Mouse (Mus musculus) fat pad, adult 2 months (tissue): ENCODE measurements at regions not wholly inside any gene's neighbourhood (a gene's known extent, or its start where the extent isn't known, plus 50 kb on each side); places are given as distances from the start of the nearest gene placed in this dataset.
"Not testable (repeated sequence)": the region's sequence is repeated elsewhere in the genome, so short reads cannot be mapped to it uniquely, and the experiment has no call there.

Experiments
- DNase-seq: peaks from one replicate; pipeline ENCODE4 v3.0.0-alpha.2; 2011; ENCODE audit warnings: low read depth, low spot score; ENCODE audit errors: extremely low read depth

DNA sequence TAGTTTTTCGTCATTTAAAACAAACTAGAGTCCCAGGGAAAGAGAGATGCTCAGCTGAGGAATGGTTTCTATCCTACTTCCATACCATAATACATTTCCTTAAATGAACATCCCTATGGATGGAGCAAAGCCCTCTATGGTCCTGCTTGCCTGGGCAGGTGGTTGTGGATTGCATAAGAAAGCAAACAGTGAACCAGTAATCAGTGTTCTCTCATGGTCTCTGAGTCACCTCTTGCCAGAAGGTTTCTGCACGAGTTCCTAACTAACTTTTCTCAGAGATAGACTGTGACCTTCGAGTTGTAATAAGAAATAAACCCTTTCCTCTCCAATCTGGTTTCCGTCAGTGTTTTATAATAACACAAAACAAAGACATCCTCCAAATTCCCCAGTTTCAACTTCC is 62.9 kb upstream of the Bet1 start:
- DNase-seq = no peak

DNA sequence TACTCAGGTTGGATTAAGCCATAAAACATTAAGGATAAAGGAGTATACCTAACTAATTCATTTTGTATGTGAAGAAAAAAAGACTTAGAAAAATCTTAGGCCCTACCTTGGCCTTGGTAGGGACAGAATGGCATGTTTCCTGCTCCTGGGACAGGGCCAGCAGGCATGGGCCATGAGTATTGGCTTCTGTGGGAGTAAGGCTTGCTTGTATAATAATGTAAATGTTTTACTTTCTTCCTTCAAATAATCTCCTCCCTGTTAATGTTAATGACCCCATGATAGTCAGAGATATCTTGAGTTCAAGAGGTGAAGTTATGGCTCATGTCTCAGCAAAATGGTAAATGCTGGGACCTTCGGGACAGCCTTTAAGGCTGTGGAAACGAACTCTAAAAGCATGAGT is 71.5 kb upstream of the Bet1 start:
- no peak for DNase-seq

DNA sequence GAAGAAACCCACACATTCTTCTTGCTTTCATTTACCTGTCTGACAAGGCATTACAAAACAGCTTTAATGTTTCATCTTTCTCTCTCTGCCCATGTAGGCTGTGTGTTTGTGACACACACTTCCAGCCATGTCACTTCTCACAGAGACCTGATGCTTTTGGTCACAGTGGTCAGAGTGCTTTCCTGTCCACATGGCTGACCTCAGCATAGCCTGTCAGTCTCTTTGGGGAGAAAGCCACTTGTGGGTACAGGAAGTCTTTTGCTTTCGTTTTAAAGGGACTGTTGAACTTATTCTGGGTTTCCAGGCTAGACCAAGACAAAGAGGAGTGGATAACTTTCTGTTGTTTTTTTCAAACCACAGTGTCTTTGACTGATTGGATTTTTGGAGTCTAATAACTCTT is 77.0 kb upstream of the Bet1 start:
- no peak for DNase-seq

DNA sequence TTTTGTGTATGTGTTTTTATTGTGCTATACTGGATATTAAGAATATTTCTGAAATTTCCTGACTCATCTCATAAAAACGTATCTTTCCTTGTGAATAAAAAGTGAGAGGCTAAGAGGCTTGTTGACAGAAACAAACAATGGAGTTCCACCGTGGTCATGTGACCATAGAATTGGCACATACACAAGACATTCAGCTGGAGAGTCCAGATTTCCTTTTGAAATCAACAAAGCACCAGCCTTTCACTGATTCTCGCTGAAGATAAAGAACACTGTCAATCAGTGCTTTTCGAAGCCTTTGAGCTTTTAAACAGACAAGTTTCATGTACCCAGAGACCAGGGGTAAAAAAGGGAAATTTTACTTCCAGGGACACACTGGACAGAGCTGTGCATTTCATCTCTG is 80.3 kb upstream of the Bet1 start:
- DNase-seq = no peak

DNA sequence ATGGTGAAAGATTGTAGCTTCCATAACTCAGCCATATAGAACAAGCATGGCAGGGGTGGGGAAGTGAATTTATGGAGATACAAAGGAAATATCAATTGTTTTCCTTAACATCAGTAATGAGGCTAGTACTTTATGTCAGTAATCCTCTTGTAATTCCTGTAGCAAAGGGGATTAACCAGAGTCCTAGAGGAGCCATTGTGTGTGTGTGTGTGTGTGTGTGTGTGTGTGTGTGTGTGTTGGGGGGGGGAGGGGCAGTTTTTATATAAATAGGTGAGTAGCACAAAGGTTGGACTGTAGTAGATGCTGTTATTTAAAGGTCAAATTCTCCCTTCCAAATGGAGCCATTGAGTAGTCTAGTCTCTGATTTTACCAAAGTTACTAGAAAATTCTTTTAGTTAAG is 81.0 kb upstream of the Bet1 start:
- DNase-seq = no peak

DNA sequence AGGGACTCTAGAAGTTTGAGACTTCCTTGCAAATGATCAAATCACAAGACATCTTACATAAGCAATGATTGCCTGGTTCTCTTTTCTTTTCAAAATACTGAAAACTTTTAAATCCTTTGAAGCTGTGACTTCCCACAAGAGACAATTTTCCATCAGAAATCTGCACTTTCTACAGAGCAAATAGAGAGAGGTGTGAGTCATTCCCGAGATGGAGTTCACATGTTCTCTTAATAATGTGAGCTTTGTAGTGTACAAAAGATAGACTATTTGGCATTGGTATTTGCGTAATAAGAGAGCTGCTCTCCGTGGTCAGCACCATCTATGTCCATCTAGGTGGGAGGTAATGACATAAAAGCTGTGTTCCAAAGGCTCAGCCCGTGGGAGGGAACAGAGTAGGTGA is 84.8 kb upstream of the Bet1 start:
- DNase-seq = no peak

DNA sequence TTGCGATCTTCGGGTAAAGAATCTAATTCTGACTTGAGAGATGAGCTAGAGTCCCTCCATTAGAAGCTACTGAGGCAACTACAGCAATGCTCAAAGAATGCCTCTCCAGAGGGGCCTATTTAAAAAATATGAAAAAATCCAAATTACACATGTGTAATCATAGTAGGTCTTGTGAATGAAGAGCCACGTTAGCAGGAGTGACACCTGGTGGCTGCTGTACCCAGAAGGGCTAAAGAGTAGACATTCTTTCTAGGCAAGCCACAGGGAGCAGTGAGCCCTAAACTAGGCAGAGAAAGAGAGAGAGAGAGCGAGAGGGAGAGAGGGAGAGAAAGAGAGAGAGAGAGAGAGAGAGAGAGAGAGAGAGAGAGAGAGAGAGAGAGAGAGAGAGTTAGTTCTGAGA is 100.9 kb upstream of the Bet1 start:
- DNase-seq = no peak

DNA sequence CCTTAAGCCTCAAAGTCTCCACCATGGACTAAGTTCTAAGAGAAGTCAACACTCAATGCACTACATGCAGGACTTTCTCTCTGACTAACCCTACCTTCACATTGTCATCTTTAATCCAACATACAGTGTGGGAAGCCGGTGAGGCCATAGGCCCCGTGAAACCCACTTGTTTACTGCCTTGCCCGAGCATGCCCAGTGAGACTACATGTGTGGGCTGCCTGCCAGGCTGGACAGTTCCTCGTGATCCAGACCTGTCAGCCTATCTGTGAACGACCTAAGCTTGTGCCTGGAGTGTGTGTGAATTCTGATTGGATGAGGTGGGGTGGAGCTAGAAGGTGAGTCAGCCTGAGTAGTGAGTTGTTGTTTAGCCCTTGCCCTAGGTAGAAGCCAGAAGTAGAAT is 104.2 kb upstream of the Bet1 start:
- not testable (repeated sequence) for DNase-seq

DNA sequence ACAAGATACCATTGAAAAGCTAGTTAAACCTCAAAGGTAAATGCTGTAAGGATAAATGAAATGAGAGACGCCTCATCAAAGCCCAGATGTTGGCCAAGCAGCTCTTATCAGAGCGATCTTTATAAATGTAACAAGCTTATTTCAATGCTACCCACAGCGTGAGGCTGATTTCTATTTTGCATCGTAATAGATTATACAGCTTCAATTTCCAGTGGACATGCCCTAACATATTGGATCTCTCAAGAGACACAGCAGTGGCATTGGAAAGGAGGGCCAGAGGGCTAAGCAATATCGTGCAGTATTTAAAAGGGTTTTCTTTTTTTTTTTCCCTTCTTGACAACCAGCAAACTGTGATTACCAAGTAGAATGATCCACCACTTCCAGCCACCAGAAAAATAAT is 106.5 kb upstream of the Bet1 start:
- DNase-seq = no peak

DNA sequence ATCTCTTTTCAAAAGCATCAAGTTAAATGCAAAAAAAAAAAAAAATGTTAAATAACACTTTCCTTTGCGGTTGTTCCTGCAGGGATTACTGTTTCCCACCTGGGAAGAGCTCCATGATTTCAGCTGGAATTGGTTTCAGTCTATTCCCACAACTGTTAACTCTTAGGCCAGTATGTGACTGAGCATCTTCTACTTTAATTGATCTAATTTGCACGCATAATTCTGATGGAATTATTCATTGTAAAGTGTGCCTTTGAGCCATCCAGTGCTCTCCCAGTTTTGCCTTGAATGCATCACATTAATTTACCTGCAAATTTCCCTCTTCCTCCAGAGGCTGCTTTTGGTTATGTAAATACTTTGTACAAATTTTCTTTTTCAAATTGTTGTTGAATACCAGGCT is 114.4 kb upstream of the Bet1 start:
- DNase-seq = no peak

DNA sequence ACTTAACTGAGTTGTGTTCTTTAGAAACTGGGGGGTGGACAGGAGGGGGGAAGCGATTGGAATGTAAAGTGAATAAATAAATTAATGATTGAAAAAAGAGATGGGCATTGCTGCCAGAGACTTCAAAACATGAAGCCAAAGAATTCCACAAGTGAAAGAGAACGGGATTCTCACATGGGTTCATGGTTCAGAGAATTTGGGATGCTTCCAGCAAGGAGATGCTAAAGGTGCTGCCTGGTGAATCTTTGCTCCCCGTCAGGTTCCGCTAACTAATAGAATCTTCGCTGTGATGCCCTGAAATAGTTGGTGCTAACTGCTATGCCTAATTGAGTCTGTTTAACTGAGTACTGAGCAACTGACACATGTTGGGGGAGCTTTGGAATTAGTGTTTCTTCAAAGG is 118.9 kb upstream of the Bet1 start:
- no peak for DNase-seq

DNA sequence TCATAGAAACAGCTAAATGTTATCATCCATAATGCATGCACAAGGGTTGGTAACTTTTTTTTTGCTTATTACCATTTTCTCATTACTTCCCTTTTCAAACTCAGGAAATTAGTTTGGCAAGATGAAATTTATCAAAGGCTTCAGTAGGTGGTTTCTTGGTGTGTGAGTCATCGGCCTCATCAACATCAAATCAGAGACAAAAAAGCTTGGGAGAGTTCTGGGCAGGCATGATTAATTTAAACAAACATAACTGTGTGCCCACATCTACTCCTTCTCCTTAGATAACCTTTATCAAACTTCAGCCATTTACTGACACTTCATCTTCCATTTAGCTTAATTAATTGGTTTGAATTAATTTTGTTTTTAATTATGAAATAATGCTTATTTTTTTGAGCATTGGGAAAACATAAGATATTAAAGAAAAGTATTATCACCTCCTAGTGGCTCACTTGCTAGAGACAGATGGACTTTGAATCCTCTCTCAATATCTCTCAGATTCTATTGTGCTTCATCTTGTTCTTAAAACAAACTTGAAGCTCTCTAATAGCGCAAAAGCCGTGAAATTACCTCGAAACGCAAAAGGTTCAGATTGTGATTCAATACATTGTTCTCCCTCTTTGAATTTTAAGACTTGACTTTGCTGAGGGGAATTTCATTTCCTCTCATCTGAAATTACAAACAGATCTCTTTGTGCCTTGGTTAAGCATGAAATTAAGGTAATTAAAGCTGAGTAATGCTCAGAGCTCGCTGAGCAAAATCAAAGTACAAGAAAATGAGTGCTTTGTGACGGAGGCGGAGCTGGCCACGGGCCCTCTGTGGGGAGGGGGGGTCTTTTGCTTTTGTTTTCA is 158.7 kb upstream of the Bet1 start:
- no peak for DNase-seq

DNA sequence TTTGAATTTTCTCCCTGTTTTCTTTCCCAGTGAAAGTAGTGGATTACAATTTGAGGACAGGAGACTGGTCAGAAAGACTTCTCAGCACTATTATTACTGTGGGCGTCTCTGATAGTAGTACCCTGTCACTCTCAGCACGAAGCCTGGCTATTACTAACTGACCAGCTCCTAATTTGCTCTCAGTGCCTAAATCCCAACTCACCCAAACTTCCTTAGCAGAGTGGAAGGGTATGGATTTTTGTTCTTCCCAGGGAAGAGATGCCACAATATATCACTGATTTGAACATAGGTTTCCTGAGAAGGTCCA is 159.3 kb upstream of the Bet1 start:
- DNase-seq = no peak

DNA sequence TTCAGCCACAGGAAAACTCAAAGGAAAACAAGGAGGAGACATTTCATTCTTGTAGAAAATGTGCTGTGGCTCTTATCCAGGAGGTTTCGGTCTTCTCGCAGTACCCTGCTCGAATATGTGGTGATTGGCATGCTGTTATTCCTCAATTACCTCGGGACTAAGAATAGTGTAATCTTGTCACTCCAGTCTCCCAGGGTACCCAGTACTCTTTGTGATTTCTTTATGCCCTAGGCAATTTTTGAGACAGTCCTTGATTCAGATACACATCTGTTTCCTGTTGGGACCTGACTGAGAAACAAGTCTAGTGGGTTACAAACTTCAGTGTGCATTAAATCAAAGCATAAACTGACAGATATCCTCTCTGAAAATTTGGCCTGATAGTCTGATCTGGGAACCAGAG is 189.8 kb upstream of the Bet1 start:
- DNase-seq = peak; percentile 36

DNA sequence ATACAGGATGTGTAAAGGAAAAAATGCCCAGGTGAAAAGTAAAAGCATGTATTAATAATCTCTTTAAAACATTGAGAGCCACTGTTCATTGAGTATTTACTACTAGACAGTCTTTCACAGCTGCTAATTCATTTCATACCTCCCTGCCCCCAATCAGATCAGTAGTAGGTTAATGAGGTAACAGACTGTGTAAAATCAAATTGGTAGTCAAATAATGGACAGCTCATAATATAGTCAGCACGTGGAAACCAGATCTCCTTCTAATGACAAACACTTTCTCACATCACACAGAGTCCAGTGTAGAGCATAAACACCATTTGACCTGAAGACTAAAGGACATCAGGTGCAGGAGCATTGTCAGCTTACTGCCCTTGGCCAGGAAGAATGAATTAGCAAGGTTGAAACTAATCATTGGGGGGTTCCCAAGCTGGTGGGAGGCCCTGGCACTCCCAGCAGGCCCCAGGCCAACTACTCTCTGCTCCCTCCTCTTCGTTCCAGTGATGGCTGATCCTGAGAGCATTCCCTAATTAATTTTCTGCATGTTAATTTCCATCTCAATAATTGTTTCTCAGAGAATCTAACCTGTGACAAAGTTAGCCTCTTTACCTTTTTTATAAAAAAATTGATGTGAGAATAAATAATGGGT is 190.6 kb upstream of the Bet1 start:
- no peak for DNase-seq

DNA sequence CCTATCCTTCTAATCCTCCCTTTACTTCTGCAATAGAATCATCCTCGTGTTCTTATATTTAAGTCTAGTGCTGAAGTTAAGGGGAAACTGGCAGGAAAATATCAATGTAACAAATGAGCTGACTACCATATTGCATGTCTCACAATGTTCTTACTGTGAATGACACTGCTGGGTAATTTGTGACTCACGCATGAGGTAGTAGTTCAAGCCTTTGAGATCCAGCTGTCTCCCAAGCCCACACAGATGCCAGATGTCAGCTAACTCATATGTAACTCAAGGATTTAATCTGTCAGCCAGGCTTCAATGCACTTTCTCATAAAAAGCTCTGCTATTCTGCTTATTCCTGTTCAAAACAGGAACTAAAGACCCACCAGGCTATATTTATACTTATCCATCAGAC is 204.6 kb upstream of the Bet1 start:
- no peak for DNase-seq

DNA sequence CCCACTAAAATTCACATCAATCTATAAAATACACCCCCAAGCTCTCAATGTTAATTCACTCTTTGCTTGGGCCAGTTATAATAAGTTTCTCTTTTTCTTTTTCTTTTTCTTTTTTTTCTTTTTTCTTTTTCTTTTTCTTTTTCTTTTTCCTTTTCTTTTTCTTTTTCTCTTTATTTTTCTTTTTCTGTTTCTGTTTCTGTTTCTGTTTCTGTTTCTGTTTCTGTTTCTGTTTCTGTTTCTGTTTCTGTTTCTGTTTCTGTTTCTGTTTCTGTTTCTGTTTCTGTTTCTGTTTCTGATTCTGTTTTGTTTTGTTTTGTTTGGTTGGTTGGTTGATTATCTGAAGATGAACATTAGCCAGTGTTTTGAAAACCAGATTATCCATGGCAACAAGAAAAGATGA is 201.2 kb upstream of the Col1a2 start:
- DNase-seq = not testable (repeated sequence)

DNA sequence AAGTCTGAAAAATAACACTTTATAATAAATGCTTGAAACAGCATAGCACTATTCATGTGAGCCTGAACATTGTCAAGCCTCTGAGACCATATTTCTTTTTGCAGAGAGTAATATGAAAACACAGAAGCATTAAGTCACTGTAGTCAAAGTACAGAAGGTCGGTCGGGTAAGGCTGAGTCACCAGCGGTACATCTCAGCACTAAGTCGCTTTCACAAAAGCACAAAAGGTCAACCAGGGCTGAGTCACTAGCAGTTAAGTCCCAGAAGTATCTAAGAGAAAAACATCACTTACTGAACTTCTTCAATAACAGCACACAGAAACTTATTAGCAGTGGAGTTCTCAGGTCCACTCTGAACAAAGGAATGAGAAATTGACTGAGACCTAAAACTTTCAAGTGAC is 154.7 kb upstream of the Col1a2 start:
- no peak for DNase-seq

DNA sequence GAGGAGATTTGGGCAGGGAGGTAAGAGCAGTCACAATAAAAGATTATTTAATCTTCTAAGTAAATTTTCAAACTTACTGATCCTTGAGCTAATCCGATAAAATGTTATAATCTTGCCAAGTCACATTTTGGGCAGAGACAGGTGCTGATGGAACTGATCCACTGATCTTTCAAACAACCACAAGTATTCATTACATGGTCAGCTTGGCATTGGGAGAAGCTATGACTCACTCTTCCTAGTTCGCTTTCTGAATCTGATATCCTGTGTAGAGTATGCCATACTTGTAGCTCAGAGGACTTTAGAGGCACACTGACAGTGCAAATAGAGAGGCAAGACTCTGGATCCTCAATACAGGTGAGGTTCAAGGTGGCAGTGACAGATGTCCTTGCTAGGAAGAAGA is 142.4 kb upstream of the Col1a2 start:
- no peak for DNase-seq

DNA sequence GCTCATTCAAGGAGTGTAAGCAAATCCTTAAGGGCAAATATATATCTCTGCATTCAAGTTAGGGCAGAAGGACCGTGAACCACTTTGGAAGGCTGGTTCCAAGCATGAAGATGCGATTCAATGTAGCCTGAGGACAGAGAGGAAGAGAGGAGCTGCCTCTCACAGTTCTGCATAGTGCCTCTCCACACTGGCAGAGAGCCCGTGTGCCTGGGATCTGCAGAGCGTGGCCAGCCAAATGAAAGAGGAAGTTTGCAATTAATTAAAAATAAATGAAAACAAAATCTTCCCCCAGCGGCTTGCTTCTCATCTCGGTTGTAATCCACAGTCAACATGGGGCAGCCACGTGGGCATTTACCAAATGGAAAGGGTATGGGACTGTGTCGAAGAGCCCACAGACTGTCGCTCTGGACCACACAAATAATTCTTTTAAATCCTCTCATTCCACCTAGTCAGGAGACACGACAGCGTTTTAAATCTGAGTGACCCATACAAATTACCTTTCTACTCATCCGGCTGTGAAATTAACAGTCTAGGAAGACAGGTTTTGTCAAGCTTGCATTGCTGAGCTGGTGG is 129.1 kb upstream of the Col1a2 start:
- no peak for DNase-seq

DNA sequence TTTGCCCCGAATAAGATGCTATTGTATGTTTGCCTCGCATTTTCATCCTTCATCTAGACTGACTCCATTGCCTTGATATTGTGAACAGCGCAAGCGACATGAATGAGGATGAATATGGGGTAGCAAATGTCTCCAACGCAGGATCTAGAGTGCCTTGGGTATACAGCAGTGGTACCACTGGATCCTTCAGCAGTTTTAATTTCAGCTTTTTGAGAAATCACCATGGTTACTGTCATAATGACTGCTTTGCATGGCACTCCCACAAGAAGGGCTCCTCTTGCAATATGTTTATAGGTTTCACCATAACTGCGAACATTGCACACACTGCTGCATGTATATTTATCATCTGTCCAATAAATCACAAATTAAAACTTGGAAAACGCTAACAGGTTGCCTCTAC is 107.8 kb upstream of the Col1a2 start:
- DNase-seq = no peak

DNA sequence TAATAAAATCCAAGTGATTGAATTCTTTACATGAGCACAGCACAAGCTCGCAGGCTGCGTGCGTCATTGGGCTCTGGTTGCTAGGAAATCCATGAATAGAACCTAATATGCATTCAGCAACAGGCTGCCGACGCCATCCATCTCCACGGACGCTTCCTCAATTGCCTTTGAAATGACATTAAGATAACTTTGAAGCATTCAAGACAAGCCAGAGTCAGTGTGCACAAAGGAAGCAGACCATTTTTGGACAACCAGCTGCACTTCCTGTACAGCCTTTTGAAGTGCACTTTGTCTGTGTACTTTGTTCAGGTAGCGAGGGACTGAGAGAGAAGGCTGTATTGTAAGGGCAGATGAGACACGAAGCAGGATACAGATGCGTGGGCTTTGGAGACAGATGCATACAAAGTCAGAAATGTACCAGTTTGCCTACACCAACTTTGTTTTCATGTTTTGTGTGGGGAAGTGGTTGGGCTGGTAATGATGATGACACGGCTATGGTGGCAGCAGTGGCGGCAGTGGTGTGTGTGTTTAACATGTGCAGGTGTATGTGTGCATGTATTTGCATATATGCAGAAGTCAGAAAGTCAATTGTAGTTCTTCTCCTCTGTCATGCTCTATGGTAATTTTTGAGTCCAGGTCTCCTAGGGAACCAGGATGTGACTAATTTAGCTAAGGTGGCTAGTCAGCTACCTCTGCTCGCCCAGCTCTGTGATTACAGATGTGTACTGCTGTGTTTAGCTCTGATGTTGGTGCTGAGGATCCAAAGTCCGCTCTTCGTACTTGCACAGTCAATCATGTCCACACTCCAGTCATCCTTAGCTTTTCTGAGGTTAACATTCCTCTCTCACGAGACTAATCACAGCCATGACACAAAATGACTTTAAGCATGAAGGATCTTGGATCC is 106.7 kb upstream of the Col1a2 start:
- no peak for DNase-seq
